Mouse (Mus musculus): Measurements from ENCODE around the gene Lrrc45. TPM values are rescaled to one million over a fixed set of nuclear protein-coding genes. Genes with fewer than 3 reads are reported as not detected.
"Not testable (repeated sequence)": the region's sequence is repeated elsewhere in the genome, so short reads cannot be mapped to it uniquely, and the experiment has no call there.

Gene Lrrc45
- polyA plus RNA-seq, 1 experiment, result 33.5 TPM

- H3K27ac ChIP-seq (ENCODE audit: insufficient read depth, low read length), result no peak overlapping the region
- DNase-seq (ENCODE audit: low read depth in 1 of 2, low spot score in 2 of 2), result peak; percentile 27 to 37
- H3K4me1 ChIP-seq (ENCODE audit: control insufficient read depth, insufficient read depth, insufficient read length), result no peaks in the 10 kb centered on the region
- H3K4me3 ChIP-seq (ENCODE audit: extremely low read depth, insufficient read depth, insufficient read length), result no peak overlapping the region
- no peaks in the 10 kb centered on the region for H3K27me3 ChIP-seq (ENCODE audit: control insufficient read depth, insufficient read depth, low read length)
- WGBS, result 64% methylated on average over 8 of the region's 8 CpGs
- H3K36me3 ChIP-seq (ENCODE audit: control insufficient read depth, insufficient read depth, low read length), result no peaks in the 10 kb centered on the region
- TF ChIP-seq CTCF (IDR thresholded peaks at IDR 0.05; ENCODE audit: extremely low read depth, insufficient read depth, insufficient read length, insufficient replicate concordance), result peak; percentile 44; the same call in 1 of the 2 replicates
- TF ChIP-seq POLR2A (IDR thresholded peaks at IDR 0.05; ENCODE audit: low read depth, low read length), result no peak
Observed at GRCm38 (mm10) chr11:120749430-120749829, 35.7 kb downstream of the Lrrc45 start.

GRCm38 (mm10) chr11:120751606-120752005 is 37.9 kb downstream of the Lrrc45 start:
- Histone ChIP-seq H3K36me3 (ENCODE audit: control insufficient read depth, insufficient read depth, low read length) (no peaks in the 10 kb centered on the region), H3K4me1 (ENCODE audit: control insufficient read depth, insufficient read depth, insufficient read length) (no peaks in the 10 kb centered on the region), H3K27ac (ENCODE audit: insufficient read depth, low read length) (no peak overlapping the region), H3K27me3 (ENCODE audit: control insufficient read depth, insufficient read depth, low read length) (no peaks in the 10 kb centered on the region), H3K4me3 (ENCODE audit: extremely low read depth, insufficient read depth, insufficient read length) (no peak overlapping the region)
- DNase-seq (ENCODE audit: low read depth in 1 of 2, low spot score in 2 of 2), result no peak
- 89% methylated on average over 4 of the region's 4 CpGs for WGBS
- TF ChIP-seq POLR2A (IDR thresholded peaks at IDR 0.05; ENCODE audit: low read depth, low read length), result no peak
- no peak for TF ChIP-seq CTCF (IDR thresholded peaks at IDR 0.05; ENCODE audit: extremely low read depth, insufficient read depth, insufficient read length, insufficient replicate concordance)

GRCm38 (mm10) chr11:120760236-120760635 is 46.5 kb downstream of the Lrrc45 start:
- Histone ChIP-seq H3K4me3 (ENCODE audit: extremely low read depth, insufficient read depth, insufficient read length) (no peak overlapping the region), H3K4me1 (ENCODE audit: control insufficient read depth, insufficient read depth, insufficient read length) (no peaks in the 10 kb centered on the region), H3K27me3 (ENCODE audit: control insufficient read depth, insufficient read depth, low read length) (no peaks in the 10 kb centered on the region), H3K27ac (ENCODE audit: insufficient read depth, low read length) (no peak overlapping the region), H3K36me3 (ENCODE audit: control insufficient read depth, insufficient read depth, low read length) (no peaks in the 10 kb centered on the region)
- TF ChIP-seq CTCF (IDR thresholded peaks at IDR 0.05; ENCODE audit: extremely low read depth, insufficient read depth, insufficient read length, insufficient replicate concordance) (no peak), POLR2A (IDR thresholded peaks at IDR 0.05; ENCODE audit: low read depth, low read length) (no peak)
- WGBS, result 82% methylated on average over 9 of the region's 9 CpGs
- DNase-seq (ENCODE audit: low read depth in 1 of 2, low spot score in 2 of 2), result no peak

- no peak for DNase-seq (ENCODE audit: low read depth in 1 of 2, low spot score in 2 of 2)
- TF ChIP-seq POLR2A (IDR thresholded peaks at IDR 0.05; ENCODE audit: low read depth, low read length), result no peak
- no peak for TF ChIP-seq CTCF (IDR thresholded peaks at IDR 0.05; ENCODE audit: extremely low read depth, insufficient read depth, insufficient read length, insufficient replicate concordance)
- 79% methylated on average over 14 of the region's 14 CpGs for WGBS
- H3K4me3 ChIP-seq (ENCODE audit: extremely low read depth, insufficient read depth, insufficient read length), result no peak overlapping the region
- no peak overlapping the region for H3K27ac ChIP-seq (ENCODE audit: insufficient read depth, low read length)
- no peaks in the 10 kb centered on the region for H3K4me1 ChIP-seq (ENCODE audit: control insufficient read depth, insufficient read depth, insufficient read length)
- H3K36me3 ChIP-seq (ENCODE audit: control insufficient read depth, insufficient read depth, low read length), result no peaks in the 10 kb centered on the region
- H3K27me3 ChIP-seq (ENCODE audit: control insufficient read depth, insufficient read depth, low read length), result no peaks in the 10 kb centered on the region
Observed at GRCm38 (mm10) chr11:120761811-120762671, 48.3 kb downstream of the Lrrc45 start.

GRCm38 (mm10) chr11:120762672-120763041 is 48.9 kb downstream of the Lrrc45 start, which contains the start of gene Hmga1b:
Gene Hmga1b (plus strand): TSS chr11:120762794.
- not testable (repeated sequence) for H3K4me3 ChIP-seq (ENCODE audit: extremely low read depth, insufficient read depth, insufficient read length); H3K27ac ChIP-seq (ENCODE audit: insufficient read depth, low read length); DNase-seq (ENCODE audit: low read depth in 1 of 2, low spot score in 2 of 2); H3K36me3 ChIP-seq (ENCODE audit: control insufficient read depth, insufficient read depth, low read length); H3K27me3 ChIP-seq (ENCODE audit: control insufficient read depth, insufficient read depth, low read length); H3K4me1 ChIP-seq (ENCODE audit: control insufficient read depth, insufficient read depth, insufficient read length)
- 30% methylated on average over 14 of the region's 14 CpGs for WGBS

DNA sequence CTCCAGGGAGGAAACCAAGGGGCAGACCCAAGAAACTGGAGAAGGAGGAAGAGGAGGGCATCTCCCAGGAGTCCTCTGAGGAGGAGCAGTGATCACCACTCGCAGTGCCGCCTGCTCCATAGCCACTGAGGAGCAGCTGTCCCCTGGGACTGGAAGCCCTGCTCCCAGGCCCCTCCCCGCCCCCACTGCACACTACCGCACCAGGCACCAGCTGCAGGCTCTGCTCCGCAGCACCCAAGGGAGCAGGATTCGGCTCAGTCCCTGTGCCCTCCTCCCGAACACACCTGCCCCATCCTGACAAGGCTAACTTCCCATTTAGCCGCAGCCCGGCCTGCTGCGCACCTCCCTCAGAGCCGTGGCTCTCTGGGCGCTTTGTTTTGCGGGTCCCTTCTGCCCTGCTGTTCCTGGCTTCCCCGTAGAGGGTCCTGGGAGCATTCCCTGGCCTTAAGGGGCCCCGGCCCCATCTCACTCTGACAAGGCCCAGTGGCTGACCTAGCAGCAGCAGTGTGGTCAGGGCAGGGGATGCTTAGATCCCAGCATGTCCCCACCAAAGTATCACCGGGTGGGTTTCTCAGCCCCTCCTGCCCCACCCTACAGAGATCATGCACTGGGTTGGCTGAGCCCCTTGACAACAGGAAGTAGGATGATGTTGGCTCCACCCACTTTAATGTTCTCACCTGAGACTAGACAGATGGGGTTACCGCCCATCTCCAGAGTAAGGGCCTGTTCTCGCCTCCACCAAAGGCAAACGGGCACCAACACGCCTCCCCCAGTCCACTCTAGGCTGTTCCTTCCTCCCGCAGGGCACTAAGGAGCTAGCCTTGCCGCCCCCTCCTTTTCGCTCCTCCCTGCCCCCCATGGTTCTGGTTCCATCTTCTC is 49.6 kb downstream of the Lrrc45 start:
- DNase-seq (ENCODE audit: low read depth in 1 of 2, low spot score in 2 of 2); H3K4me3 ChIP-seq (ENCODE audit: extremely low read depth, insufficient read depth, insufficient read length); H3K4me1 ChIP-seq (ENCODE audit: control insufficient read depth, insufficient read depth, insufficient read length); H3K27me3 ChIP-seq (ENCODE audit: control insufficient read depth, insufficient read depth, low read length); H3K36me3 ChIP-seq (ENCODE audit: control insufficient read depth, insufficient read depth, low read length); H3K27ac ChIP-seq (ENCODE audit: insufficient read depth, low read length): not testable (repeated sequence)
- 13% methylated on average over 6 of the region's 23 CpGs for WGBS

GRCm38 (mm10) chr11:120767023-120767422 is 53.3 kb downstream of the Lrrc45 start:
- H3K27me3 ChIP-seq (ENCODE audit: control insufficient read depth, insufficient read depth, low read length); H3K36me3 ChIP-seq (ENCODE audit: control insufficient read depth, insufficient read depth, low read length); DNase-seq (ENCODE audit: low read depth in 1 of 2, low spot score in 2 of 2); H3K4me3 ChIP-seq (ENCODE audit: extremely low read depth, insufficient read depth, insufficient read length); H3K27ac ChIP-seq (ENCODE audit: insufficient read depth, low read length); H3K4me1 ChIP-seq (ENCODE audit: control insufficient read depth, insufficient read depth, insufficient read length): not testable (repeated sequence)
- 5% methylated on average over 4 of the region's 7 CpGs for WGBS

All from spleen, adult 2 months (tissue).